Mouse (Mus musculus) embryonic facial prominence, embryonic 11.5 days (tissue): ENCODE data around the gene Ccl5. TPM values are rescaled to one million over a fixed set of nuclear protein-coding genes. Genes with fewer than 3 reads are reported as not detected.

ENCODE experiments used
- ATAC-seq: fragments of 200-750 bp; cut with Nextera tagmentation; replicated peaks from 2 replicates; pipeline ENCODE4 v1.8.0; 2017; ENCODE audit warnings: low read depth; ENCODE audit not compliant: insufficient number of reproducible peaks, low FRiP score, low TSS enrichment
- DNase-seq: peaks from one replicate; pipeline ENCODE4 v3.0.0-alpha.2; 2015; ENCODE audit warnings: low spot score
- H3K27ac ChIP-seq: fragments of 300-500 bp; sonication (generic); replicated peaks from 2 replicates; pipeline ENCODE4 v1.5.1; 2014; ENCODE audit warnings: mild to moderate bottlenecking, low read depth, low read length, control low read depth
- H3K27me3 ChIP-seq: fragments of 300-500 bp; sonication (generic); 2 replicates; pipeline ENCODE4 v1.6.1; 2014; ENCODE audit warnings: mild to moderate bottlenecking, low read length, moderate library complexity, mixed read lengths; ENCODE audit not compliant: control insufficient read depth, insufficient read depth
- H3K36me3 ChIP-seq: fragments of 300-500 bp; sonication (generic); replicated peaks from 2 replicates; pipeline ENCODE4 v1.6.1; 2014; ENCODE audit warnings: low read depth, mild to moderate bottlenecking, low read length, moderate library complexity, mixed read lengths; ENCODE audit not compliant: control insufficient read depth, insufficient read depth
- H3K4me1 ChIP-seq: fragments of 300-500 bp; sonication (generic); 2 replicates; pipeline ENCODE4 v1.6.1; 2014; ENCODE audit warnings: low read length, mixed read lengths; ENCODE audit not compliant: control insufficient read depth, insufficient read depth
- H3K4me2 ChIP-seq: fragments of 300-500 bp; sonication (generic); 2 replicates; pipeline ENCODE4 v1.6.1; 2014; ENCODE audit warnings: low read depth, mild to moderate bottlenecking, control low read depth, low read length, moderate library complexity
- H3K4me3 ChIP-seq: fragments of 300-500 bp; sonication (generic); 2 replicates; pipeline ENCODE4 v1.5.1; 2014; ENCODE audit warnings: low read depth, low read length, control low read depth
- H3K9ac ChIP-seq: fragments of 300-500 bp; sonication (generic); replicated peaks from 2 replicates; pipeline ENCODE4 v1.6.1; 2014; ENCODE audit warnings: mild to moderate bottlenecking, control low read depth, low read length
- H3K9me3 ChIP-seq: fragments of 300-500 bp; sonication (generic); replicated peaks from 2 replicates; pipeline ENCODE4 v1.6.1; 2016; ENCODE audit warnings: mild to moderate bottlenecking, low read length, inconsistent platforms, mixed read lengths; ENCODE audit not compliant: control insufficient read depth
- WGBS: fragments of 180-500 bp; shearing (Covaris S2); extraction: QIAGEN DNeasy Blood & Tissue Kit; methylation state at CpG from one replicate; pipeline ENCODE4 v1.1.7; 2014; 5-methylcytosine and 5-hydroxymethylcytosine counted together
- polyA plus RNA-seq: library from polyadenylated mRNA; unstranded; fragments of >200 nt; fragmentation: Nextera tagmentation; extraction: Ambion mirVana; gene quantifications from 2 replicates; pipeline ENCODE4 v1.2.1, GENCODE M21; 2014

Gene Ccl5
- polyA plus RNA-seq, 1 experiment from 2014 or later = not detected

DNA sequence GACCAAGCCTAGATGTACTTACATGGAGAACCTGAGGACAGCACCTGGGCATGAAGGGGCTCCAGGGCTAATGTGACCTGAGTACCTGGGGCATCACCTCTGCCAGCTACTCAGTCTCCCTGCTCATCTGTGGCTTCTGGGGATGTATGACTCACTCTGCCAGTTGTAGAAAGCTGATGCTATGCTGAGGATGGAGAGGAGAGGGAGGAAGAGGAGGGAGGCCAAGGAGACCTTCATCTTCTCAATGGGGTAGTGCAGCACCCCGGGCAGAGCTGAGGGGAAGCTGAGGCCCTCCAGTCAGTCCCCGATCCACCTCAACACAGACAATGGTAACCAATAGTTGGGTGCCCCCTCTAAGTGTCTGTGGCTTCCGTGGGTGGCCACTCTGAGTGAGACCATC, 38.5 kb upstream of the Ccl5 start:
- Histone ChIP-seq H3K27me3 (no peaks in the 10 kb centered on the region), H3K4me1 (no peaks in the 10 kb centered on the region), H3K9me3 (no peaks in the 10 kb centered on the region), H3K9ac (no peak overlapping the region), H3K4me3 (no peak overlapping the region), H3K27ac (no peak overlapping the region), H3K4me2 (no peak overlapping the region), H3K36me3 (no peaks in the 10 kb centered on the region)
- DNase-seq (no peak), ATAC-seq (no peak)
- 94% methylated on average over 3 of the region's 3 CpGs for WGBS

DNA sequence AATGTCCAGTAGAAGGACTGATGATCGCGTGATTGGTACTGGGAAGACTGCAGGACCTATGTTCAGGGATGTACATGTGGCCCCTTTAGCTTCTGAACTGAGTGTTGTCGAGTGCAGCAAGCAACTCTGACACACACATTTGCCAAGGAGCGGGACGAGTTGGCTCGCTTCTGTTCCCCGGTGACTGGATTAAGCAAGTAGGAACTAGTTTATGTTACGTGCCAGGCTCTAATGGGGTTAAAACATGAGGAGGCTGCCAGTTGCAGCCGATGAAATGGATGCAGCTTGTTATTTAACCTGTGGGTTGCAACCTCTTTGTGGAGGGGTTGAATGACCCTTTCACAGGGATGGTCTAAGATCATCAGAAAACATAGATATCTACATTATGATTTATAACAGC, 37.7 kb upstream of the Ccl5 start:
- H3K9me3 ChIP-seq = no peaks in the 10 kb centered on the region
- ATAC-seq (no peak), DNase-seq (no peak)
- H3K27ac ChIP-seq = no peak overlapping the region
- H3K4me2 ChIP-seq = no peak overlapping the region
- H3K4me1 ChIP-seq = no peaks in the 10 kb centered on the region
- H3K4me3 ChIP-seq = no peak overlapping the region
- WGBS = 90% methylated on average over 9 of the region's 9 CpGs
- no peaks in the 10 kb centered on the region for H3K27me3 ChIP-seq
- H3K9ac ChIP-seq = no peak overlapping the region
- H3K36me3 ChIP-seq = no peaks in the 10 kb centered on the region

DNA sequence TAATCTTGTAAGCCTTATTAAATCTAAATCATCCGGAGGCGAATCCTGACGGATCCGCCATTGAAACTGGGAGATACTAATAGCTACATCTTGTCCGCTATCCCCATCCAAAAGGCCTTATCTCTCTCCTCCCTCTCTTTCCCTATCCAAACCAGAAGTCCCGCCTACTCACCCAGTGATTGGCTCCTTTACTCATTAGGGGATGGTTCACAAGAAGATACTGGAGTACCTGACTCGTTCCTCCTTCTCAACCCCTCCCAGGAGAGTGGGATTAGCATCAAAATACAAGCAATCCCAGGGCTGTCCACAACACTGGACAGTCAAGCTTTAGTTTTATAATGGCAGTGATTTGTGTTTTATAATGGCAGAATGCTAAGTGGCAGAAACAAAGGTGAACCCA, 37.0 kb upstream of the Ccl5 start:
- H3K9me3 ChIP-seq = no peaks in the 10 kb centered on the region
- ATAC-seq (no peak), DNase-seq (no peak)
- H3K27ac ChIP-seq = no peak overlapping the region
- H3K4me2 ChIP-seq = no peak overlapping the region
- WGBS = 75% methylated on average over 7 of the region's 7 CpGs
- no peak overlapping the region for H3K9ac ChIP-seq
- H3K4me1 ChIP-seq = no peaks in the 10 kb centered on the region
- no peaks in the 10 kb centered on the region for H3K36me3 ChIP-seq
- H3K27me3 ChIP-seq = no peaks in the 10 kb centered on the region
- no peak overlapping the region for H3K4me3 ChIP-seq

- Histone ChIP-seq H3K4me1 (no peaks in the 10 kb centered on the region), H3K4me2 (no peak overlapping the region), H3K27ac (no peak overlapping the region), H3K27me3 (no peaks in the 10 kb centered on the region), H3K9ac (no peak overlapping the region), H3K4me3 (no peak overlapping the region), H3K9me3 (no peaks in the 10 kb centered on the region), H3K36me3 (no peaks in the 10 kb centered on the region)
- ATAC-seq = no peak
- no peak for DNase-seq
These were observed 36.3 kb upstream of the Ccl5 start for GRCm38 (mm10) chr11:83566617-83567016.

GRCm38 (mm10) chr11:83563754-83564153, 33.4 kb upstream of the Ccl5 start:
- no peak for ATAC-seq
- no peak overlapping the region for H3K27ac ChIP-seq
- H3K4me2 ChIP-seq = no peak overlapping the region
- H3K27me3 ChIP-seq = no peaks in the 10 kb centered on the region
- H3K9me3 ChIP-seq = no peaks in the 10 kb centered on the region
- no peak overlapping the region for H3K9ac ChIP-seq
- H3K36me3 ChIP-seq = no peaks in the 10 kb centered on the region
- no peak overlapping the region for H3K4me3 ChIP-seq
- 81% methylated on average over 2 of the region's 2 CpGs for WGBS
- H3K4me1 ChIP-seq = no peaks in the 10 kb centered on the region
- DNase-seq = no peak

DNA sequence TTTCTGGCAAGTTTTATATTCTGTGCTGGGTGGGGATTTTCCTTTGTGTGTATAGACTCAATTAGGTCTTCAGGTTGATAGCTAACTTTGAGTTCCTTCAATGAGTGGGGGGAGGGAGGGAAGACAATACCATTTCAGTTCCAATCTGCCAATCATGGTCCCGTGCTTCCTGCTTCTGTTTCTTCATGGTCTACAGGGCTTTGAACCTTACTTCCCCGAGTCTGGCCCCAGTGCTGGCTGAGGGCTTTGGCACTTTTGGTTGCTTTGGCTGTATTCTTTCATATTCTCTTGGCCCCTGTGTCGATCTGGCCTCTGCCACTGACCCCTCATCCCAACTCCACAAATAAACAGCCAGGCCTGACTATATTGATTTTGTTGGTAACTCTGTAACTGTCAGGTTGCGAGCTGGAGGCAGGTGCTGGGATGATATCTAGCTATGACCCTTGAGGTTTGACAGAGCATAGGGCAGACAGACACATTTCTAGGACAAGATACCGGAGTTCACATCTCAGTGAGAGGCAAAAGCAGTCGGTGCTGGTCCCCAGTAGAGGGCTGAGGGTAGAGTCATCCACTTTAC, 32.1 kb upstream of the Ccl5 start:
- Histone ChIP-seq H3K4me1 (no peaks in the 10 kb centered on the region), H3K36me3 (no peaks in the 10 kb centered on the region), H3K4me3 (no peak overlapping the region), H3K9ac (no peak overlapping the region), H3K27ac (no peak overlapping the region), H3K27me3 (no peaks in the 10 kb centered on the region), H3K4me2 (no peak overlapping the region), H3K9me3 (no peaks in the 10 kb centered on the region)
- ATAC-seq (no peak), DNase-seq (no peak)
- WGBS = 65% methylated on average over 6 of the region's 6 CpGs

- ATAC-seq = no peak
- 79% methylated on average over 6 of the region's 6 CpGs for WGBS
- H3K4me3 ChIP-seq = no peak overlapping the region
- no peak overlapping the region for H3K4me2 ChIP-seq
- no peaks in the 10 kb centered on the region for H3K36me3 ChIP-seq
- H3K27me3 ChIP-seq = no peaks in the 10 kb centered on the region
- no peaks in the 10 kb centered on the region for H3K4me1 ChIP-seq
- no peak overlapping the region for H3K9ac ChIP-seq
- no peak overlapping the region for H3K27ac ChIP-seq
- no peak for DNase-seq
- no peaks in the 10 kb centered on the region for H3K9me3 ChIP-seq
These were observed 30.1 kb upstream of the Ccl5 start for GRCm38 (mm10) chr11:83560405-83560804.

DNA sequence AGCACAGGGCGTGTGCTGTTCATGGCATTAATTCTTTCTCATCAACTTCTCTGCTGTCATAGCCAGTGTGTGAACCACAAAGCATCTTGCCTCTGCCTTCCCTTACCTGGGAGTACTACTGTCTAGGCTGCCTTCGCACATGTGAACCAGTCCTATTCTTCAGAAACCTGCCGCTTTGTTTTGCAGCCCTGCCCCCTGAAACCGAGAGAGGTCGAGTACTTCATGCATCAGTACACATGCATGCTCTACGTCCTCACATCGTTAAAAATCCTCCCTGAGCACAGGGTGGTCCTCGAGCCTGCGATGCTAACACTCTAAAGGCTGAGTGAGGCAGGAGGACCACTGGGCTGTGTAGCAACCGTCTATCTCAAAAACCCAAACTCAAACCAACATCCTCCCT, 26.8 kb upstream of the Ccl5 start:
- Histone ChIP-seq H3K27me3 (no peaks in the 10 kb centered on the region), H3K36me3 (no peaks in the 10 kb centered on the region), H3K27ac (no peak overlapping the region), H3K4me2 (no peak overlapping the region), H3K4me3 (no peak overlapping the region), H3K9me3 (no peaks in the 10 kb centered on the region), H3K4me1 (no peaks in the 10 kb centered on the region), H3K9ac (no peak overlapping the region)
- no peak for ATAC-seq
- DNase-seq = no peak
- WGBS = 69% methylated on average over 10 of the region's 10 CpGs
